Mouse (Mus musculus): ENCODE data around the gene Foxl2. TPM values are rescaled to one million over a fixed set of nuclear protein-coding genes. Genes with fewer than 3 reads are reported as not detected.

Foxl2 gene
- polyA plus RNA-seq, 1 experiment from 2014 or later, result 2.2 TPM

DNA sequence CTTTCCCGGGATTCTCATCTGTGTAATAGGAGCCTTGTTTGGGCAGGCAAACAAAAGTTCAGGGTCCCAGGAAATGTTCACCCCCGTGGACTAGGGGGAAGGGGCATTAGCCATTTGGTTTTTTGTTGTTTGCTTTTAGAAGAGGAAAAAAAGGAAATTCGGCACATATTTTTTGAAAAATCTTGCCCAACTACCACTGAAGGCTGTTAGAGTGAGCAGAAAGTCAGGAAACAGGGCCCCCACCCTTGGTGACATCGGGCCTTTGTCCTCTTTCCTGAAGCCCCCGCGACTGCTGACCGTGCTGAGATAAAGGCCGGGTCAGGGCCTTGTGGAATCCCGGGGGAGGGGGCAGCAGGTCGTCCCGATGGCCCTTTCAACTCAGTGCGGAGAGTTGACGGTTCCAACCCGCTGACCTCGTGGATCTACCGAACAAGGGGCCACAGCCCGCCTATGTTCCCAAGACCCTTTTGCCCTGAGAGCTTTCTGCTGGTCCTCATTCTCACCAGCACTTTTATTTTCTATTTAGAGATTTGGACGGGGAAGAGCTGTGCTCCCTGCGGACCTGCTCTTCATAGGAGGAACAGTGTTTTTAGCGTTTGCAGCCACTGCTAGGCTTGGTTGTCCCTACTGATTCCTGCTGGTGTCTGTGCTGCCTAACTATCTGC is 7.5 kb downstream of the Foxl2 start:
- ChIA-PET POLR2A (no interaction called here), CTCF (no interaction called here)
- DNase-seq (ENCODE audit: low read depth, low spot score), result no peak
- TF ChIP-seq CTCF (IDR thresholded peaks at IDR 0.05), result no peak
- ATAC-seq, result no peak
- H3K27me3 ChIP-seq, result peaks cover 61% of the 10 kb centered on the region
- in situ Hi-C loops (cut with MboI; ENCODE audit: low pct_unique_long_range_greater_than_20kb), result no loop called here

DNA sequence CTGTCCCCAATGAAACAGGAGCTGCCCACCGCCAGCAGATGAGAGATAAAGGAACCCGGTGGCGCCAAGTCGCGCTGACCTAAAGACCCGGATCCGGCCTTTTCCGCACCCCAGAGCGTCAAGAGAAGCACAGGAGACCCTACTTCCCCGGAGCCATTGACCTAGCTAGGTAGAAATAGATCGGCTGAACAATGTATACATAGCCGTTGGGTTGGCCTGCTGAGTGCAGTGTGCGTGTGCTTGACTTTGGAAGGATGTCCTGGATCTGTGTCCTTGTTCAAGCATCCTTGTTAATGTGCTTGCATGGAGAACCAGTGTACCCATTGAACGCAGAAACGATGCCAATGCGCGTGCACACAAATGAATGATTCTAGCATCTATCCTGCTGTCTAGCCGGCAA is 8.6 kb downstream of the Foxl2 start:
- ATAC-seq, result no peak
- no peak for TF ChIP-seq CTCF (IDR thresholded peaks at IDR 0.05)
- CTCF ChIA-PET, result no interaction called here
- in situ Hi-C loops (cut with MboI; ENCODE audit: low pct_unique_long_range_greater_than_20kb), result no loop called here
- DNase-seq (ENCODE audit: low read depth, low spot score), result no peak
- POLR2A ChIA-PET, result no interaction called here
- peaks cover 51% of the 10 kb centered on the region for H3K27me3 ChIP-seq

DNA sequence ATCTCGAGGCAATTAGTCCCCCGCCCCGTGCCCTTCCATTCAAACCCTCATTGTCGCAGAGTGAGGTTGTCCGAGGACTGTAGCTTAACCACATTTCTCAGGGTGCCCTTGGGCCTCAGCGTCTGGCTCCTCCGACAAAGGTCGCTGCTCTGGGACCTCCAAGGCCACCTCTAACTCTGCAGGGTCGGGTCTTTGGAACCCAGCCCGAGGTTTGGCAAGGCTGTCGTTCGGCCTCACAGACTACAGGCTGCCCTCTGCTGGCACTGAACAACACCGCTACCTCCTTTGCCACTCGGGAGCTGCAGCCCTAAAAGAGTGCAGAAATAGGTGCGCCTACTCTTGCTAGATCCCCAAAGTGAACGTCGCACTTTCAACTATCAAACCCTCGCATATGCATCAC is 10.0 kb downstream of the Foxl2 start:
- peaks cover 54% of the 10 kb centered on the region for H3K27me3 ChIP-seq
- TF ChIP-seq CTCF (IDR thresholded peaks at IDR 0.05), result no peak
- ATAC-seq, result no peak
- DNase-seq (ENCODE audit: low read depth, low spot score), result no peak
- in situ Hi-C loops (cut with MboI; ENCODE audit: low pct_unique_long_range_greater_than_20kb), result no loop called here
- ChIA-PET CTCF (interaction anchor here (0.7 to 1.3 kb wide), 4 partner anchors 10 to 357 kb away, joined by 3 to 4 read pairs (median 3); partner anchors contain the start of gene Foxl2), POLR2A (no interaction called here)

DNA sequence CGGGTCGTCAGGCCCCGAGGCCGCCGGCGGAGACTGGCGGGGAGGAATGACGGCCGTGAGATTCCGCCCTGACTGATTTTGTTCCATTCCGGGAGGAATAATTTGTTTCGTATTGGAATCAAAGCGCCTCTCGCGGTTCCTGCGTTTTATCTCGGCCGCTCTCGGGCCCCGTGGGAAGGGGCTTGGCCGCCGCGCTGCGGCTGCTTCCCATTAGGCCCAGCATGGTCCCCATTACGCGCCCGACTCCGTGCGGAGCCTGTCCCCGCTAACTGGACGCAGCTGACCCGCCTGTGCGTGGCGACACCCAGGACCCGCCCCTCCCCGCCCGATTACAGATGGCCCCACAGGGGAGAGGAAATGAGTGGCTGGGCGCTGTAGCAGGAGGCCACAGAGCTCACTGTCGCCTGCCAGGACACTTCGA is 18.0 kb downstream of the Foxl2 start:
- peaks cover 60% of the 10 kb centered on the region for H3K27me3 ChIP-seq
- no peak for DNase-seq (ENCODE audit: low read depth, low spot score)
- CTCF ChIA-PET, result no interaction called here
- peak; percentile 26 for ATAC-seq
- TF ChIP-seq CTCF (IDR thresholded peaks at IDR 0.05), result no peak
- POLR2A ChIA-PET, result no interaction called here
- in situ Hi-C loops (cut with MboI; ENCODE audit: low pct_unique_long_range_greater_than_20kb), result loop anchor here (10.0 kb wide), 1 partner anchor 472 kb away; no protein-coding TSS in a partner anchor

DNA sequence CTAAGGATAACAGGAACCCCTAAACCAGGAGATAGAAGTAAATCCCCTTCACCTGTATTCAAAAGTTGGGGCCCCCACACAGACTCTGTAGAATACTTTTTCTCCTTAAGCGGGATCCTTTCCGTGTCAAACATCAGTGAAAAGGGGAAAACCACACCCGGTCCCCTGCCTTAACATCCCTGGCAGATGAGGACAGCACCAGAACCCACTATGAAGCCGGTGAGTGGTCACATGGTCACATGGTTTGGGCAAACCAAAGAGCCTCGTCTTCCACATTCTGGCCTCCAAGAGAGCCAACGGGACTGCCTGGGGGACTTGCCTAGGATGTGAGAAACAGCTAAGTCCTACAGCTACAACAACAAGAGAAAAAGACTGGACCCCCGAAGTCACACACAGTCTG is 18.5 kb downstream of the Foxl2 start:
- CTCF ChIA-PET, result no interaction called here
- POLR2A ChIA-PET, result no interaction called here
- in situ Hi-C loops (cut with MboI; ENCODE audit: low pct_unique_long_range_greater_than_20kb), result loop anchor here (10.0 kb wide), 1 partner anchor 471 kb away; no protein-coding TSS in a partner anchor
- peaks cover 60% of the 10 kb centered on the region for H3K27me3 ChIP-seq
- DNase-seq (ENCODE audit: low read depth, low spot score) (no peak), ATAC-seq (no peak)
- TF ChIP-seq CTCF (IDR thresholded peaks at IDR 0.05), result no peak

DNA sequence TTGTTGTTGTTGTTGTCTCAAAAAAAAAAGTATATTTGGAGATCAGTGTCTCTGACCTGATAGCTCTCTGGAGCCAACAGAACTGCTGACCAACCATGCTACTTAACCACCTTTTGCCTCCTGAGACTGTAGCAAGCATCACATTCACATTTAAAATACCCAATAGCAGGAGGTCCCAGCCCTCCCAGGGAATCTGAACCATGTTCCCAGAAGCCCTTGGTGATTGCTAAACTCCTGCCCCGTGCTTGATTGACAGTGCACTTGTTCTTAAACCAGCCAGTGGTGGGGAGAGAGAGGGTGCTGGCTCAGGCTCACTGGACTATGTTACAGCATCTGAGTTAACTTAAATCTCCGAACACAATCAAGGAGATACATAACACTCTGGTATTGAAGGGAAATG is 19.8 kb downstream of the Foxl2 start:
- TF ChIP-seq CTCF (IDR thresholded peaks at IDR 0.05), result no peak
- in situ Hi-C loops (cut with MboI; ENCODE audit: low pct_unique_long_range_greater_than_20kb), result loop anchor here (5.0 to 10.0 kb wide), 2 partner anchors 402 to 470 kb away; no protein-coding TSS in a partner anchor
- ChIA-PET CTCF (no interaction called here), POLR2A (no interaction called here)
- ATAC-seq (no peak), DNase-seq (ENCODE audit: low read depth, low spot score) (no peak)
- peaks cover 48% of the 10 kb centered on the region for H3K27me3 ChIP-seq

DNA sequence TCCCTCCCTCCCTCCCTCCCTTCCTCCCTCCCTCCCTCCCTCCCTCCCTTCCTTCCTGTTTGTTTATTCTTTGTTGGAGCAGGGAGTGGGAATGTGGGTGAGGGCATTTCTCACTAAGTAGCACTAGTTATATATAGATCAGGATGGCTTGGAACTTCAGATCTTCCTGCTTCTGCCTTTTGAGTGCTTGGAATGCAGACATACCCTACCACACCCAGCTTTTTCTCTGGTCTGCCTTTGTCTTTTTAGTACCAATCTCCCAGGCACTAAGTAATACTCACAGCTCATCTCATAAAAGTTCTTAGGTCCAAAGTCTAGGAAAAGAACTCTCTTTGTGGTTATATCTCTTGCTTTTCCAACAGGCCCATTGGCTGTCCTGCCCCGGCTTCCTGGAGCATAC is 21.0 kb downstream of the Foxl2 start:
- POLR2A ChIA-PET, result no interaction called here

DNA sequence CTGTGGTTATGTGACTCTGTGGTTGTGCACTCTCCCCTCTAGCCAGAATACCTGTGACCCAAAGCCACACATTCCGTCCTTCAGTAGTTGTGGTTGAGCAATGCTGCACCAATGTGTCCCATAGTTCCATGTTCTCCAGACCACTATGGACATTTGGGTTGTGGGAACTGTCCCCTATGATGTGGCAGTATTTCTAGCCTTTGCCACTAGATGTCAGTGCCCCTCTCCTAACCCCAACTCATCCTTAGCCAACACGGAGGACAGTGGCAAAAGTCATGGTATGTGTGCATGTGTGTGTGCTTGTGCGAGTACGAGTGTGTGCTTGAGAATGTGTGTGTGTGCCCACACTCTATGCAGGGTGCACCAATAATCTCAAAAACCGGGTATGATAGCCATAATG is 21.4 kb downstream of the Foxl2 start:
- peak; percentile 73 for TF ChIP-seq CTCF (IDR thresholded peaks at IDR 0.05)
- ATAC-seq (peak; percentile 24), DNase-seq (ENCODE audit: low read depth, low spot score) (no peak)
- H3K27me3 ChIP-seq, result peaks cover 34% of the 10 kb centered on the region
- in situ Hi-C loops (cut with MboI; ENCODE audit: low pct_unique_long_range_greater_than_20kb), result loop anchor here (5.0 to 10.0 kb wide), 2 partner anchors 401 to 468 kb away; no protein-coding TSS in a partner anchor
- ChIA-PET CTCF (interaction anchor here (1.8 kb wide), 1 partner anchor 400 kb away, joined by 4 read pairs; no protein-coding TSS in a partner anchor), POLR2A (interaction anchor here (0.6 kb wide), 1 partner anchor 165 kb away, joined by 4 read pairs; no protein-coding TSS in a partner anchor)

More for the DNA sequence above, 21.0 kb downstream of the Foxl2 start:
- ATAC-seq, result no peak
- CTCF ChIA-PET, result no interaction called here
- H3K27me3 ChIP-seq, result peaks cover 38% of the 10 kb centered on the region
- DNase-seq (ENCODE audit: low read depth, low spot score), result no peak
- in situ Hi-C loops (cut with MboI; ENCODE audit: low pct_unique_long_range_greater_than_20kb), result loop anchor here (5.0 to 10.0 kb wide), 2 partner anchors 401 to 469 kb away; no protein-coding TSS in a partner anchor
- TF ChIP-seq CTCF (IDR thresholded peaks at IDR 0.05), result no peak

DNA sequence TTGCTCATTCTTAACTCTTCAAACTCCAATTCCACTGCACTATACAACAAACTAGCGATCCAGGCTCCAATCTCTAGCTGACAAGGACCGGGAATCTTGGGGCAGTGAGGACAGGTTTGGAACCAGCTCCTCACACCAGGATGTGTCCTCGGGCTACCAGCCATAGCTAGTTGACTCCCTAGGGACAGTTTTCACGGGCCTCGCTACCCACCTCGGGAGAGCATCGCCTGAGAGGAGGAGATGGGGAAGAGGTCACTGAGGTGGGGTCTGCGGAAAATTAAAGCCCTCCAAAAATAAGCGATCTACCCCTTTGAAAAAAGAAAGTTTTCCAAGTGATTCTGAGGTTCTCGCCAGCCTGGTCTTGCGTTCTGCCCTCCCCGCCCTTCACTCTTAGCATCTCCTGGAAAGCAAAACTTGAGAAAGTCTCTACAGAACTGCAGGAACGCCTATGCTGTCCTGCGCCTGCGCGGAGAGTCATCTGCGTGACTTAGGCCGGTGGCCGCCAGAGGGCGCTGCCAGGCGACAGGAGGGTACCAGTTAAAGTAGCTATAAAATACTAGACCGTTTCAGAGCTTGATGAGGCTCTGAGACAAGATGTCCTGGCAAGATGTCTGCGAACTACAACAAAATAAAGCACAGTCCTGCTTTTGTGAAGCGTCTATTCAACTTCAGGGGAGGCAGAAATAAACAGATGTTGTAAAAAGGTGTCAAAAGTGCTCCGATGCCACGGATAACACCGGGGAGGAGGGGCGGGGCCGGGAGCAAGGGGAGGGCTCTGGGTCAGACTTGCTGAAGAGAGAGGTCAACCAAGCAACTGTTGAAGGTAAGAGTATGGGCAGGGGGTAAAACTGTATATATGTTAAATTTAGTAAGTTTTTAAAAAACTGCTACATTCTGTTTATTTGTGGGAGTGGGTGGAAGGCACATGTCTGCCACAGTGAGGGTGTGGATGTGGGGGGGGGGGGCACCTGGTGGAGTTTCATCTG is 24.6 kb downstream of the Foxl2 start:
- peak; percentile 98 for TF ChIP-seq CTCF (IDR thresholded peaks at IDR 0.05)
- DNase-seq (ENCODE audit: low read depth, low spot score) (peak; percentile 34), ATAC-seq (peak; percentile 66)
- in situ Hi-C loops (cut with MboI; ENCODE audit: low pct_unique_long_range_greater_than_20kb), result loop anchor here (5.0 to 10.0 kb wide), 2 partner anchors 398 to 465 kb away; no protein-coding TSS in a partner anchor
- ChIA-PET CTCF (interaction anchor here (0.7 to 3.1 kb wide), 9 partner anchors 8 to 472 kb away, joined by 3 to 15 read pairs (median 4); partner anchors contain the start of genes Cep70 and Nme9), POLR2A (no interaction called here)
- H3K27me3 ChIP-seq, result peaks cover 9% of the 10 kb centered on the region

DNA sequence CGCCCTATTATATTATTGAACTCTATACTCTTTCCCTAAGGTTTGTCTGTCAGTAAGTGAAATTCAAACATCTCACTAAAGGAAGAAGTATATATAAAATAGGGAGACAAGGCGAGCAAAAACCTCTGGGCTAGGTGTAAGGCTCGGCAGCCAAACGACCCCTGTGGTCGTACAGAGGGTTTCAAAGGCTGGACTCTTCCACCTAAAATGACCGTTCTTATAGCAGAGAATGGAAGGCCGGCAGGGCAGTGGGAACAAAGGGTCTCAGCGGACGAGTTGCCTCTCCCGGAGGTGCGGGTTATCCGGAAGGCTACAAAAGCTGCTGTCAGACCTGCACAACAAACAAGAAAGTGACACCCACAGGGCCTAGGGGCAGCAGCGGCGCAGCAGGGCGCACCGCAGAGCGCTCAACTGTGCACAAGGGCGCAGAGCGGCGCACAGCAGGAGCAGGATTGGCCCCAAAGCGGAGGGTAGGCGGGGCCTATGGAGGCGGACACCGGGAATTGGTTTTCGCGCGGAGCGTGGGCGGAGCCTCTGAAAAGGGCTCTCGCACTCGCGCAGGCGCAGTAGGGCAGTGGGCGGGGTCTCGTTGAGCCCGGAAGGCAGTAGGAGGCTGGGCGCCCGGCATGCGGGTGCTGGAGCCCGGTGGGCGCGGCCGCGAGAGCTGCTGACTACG is 30.9 kb downstream of the Foxl2 start, which contains the start of gene Faim:
Gene Faim (plus strand): TSS at position 574 of the 676 bp plus-strand sequence.
- peaks cover 3% of the 10 kb centered on the region for H3K27me3 ChIP-seq
- ATAC-seq, result peak; percentile 99
- CTCF ChIA-PET, result interaction anchor here (1.0 kb wide), 1 partner anchor 63 kb away, joined by 3 read pairs; no protein-coding TSS in a partner anchor
- in situ Hi-C loops (cut with MboI; ENCODE audit: low pct_unique_long_range_greater_than_20kb), result no loop called here
- DNase-seq (ENCODE audit: low read depth, low spot score), result peak; percentile 86
- no peak for TF ChIP-seq CTCF (IDR thresholded peaks at IDR 0.05)
- POLR2A ChIA-PET, result no interaction called here

Measured in Patski (cell line).